Mouse (Mus musculus): Measurements from ENCODE around the gene Ophn1. TPM values are rescaled to one million over a fixed set of nuclear protein-coding genes. Genes with fewer than 3 reads are reported as not detected.

The Ophn1 gene
- total and polyA plus RNA-seq, 3 experiments, result 4.3 to 6.0 (median 5.5) TPM

DNA sequence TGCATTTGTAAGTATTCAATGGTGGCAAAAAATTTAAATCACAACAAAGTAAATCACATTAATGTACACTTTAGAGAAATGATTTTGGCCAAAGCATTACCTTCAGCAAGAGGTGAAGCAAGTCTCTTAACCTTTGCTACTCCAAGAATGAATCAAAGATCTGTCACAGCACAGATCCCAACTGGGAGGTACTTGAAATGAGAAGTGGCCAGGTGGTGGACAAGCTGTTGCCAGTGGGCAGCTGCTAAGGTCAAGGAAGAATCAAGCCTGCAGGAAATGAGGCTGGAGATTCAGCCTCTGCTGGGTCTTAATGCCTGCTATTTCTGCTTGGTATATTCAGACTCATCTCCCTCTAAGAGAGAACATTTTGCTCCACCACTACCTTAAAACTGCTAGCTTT, 87.0 kb downstream of the Ophn1 start:
- intact Hi-C loops (cut with DNase I), result no loop called here

DNA sequence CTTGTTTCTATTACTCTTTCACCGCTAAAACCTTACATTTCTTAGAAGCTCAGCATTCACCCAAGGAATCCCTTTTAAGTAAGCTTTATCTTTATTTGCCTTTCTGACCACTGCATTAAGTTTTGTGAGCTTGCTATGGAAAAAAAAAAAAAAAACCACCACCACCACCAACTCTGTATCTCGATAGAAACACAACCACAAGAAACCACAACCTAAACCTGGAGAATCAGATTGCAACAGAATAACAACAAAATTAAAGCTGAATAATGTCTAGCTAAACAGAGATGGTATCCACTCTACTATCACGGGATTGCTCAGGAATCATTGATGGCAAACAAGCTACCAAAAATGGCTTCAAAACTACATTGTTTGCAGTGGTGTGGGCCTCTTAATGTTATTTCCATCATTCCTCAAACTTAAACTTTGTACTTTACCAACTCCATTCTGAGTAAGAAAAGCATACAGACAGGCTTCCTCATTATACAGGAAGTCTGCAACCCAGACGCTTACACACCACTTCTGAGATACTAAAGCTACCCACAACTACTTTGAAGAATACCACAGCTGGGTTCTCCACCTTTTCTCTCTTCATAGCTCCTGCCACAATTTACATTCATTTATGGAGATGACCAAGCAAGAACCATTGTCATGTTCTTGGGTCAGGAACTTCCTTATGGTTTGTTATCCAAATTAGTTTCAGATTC, 116.4 kb downstream of the Ophn1 start:
- no peaks in the 10 kb centered on the region for H3K36me3 ChIP-seq (ENCODE audit: control insufficient read depth, insufficient read depth, low read length)
- no peaks in the 10 kb centered on the region for H3K27me3 ChIP-seq (ENCODE audit: control insufficient read depth, insufficient read depth, low read length)
- no peak overlapping the region for H3K9ac ChIP-seq (ENCODE audit: low read depth, low read length)
- no peaks in the 10 kb centered on the region for H3K4me1 ChIP-seq (ENCODE audit: control insufficient read depth, insufficient read depth, low read length)
- DNase-seq, result no peak
- no peaks in the 10 kb centered on the region for H3K79me2 ChIP-seq (replicated peaks; ENCODE audit: control insufficient read depth, insufficient read depth, low read length)
- TF ChIP-seq CTCF (IDR thresholded peaks at IDR 0.05) (no peak), POLR2A (IDR thresholded peaks at IDR 0.05; ENCODE audit: insufficient read depth, low read depth, low read length) (no peak), EP300 (IDR thresholded peaks at IDR 0.05; ENCODE audit: insufficient read depth, low read depth, low read length) (no peak)
- H3K27ac ChIP-seq, result no peak overlapping the region
- intact Hi-C loops (cut with DNase I), result no loop called here
- no peak overlapping the region for H3K4me3 ChIP-seq
- 70% methylated on average over 4 of the region's 4 CpGs for WGBS

More for the DNA sequence above, 87.0 kb downstream of the Ophn1 start:
- H3K36me3 ChIP-seq (ENCODE audit: control insufficient read depth, insufficient read depth, low read length), result no peaks in the 10 kb centered on the region
- H3K79me2 ChIP-seq (replicated peaks; ENCODE audit: control insufficient read depth, insufficient read depth, low read length), result no peaks in the 10 kb centered on the region
- H3K9ac ChIP-seq (ENCODE audit: low read depth, low read length), result no peak overlapping the region
- H3K4me3 ChIP-seq, result no peak overlapping the region
- H3K27ac ChIP-seq, result no peak overlapping the region
- no peaks in the 10 kb centered on the region for H3K4me1 ChIP-seq (ENCODE audit: control insufficient read depth, insufficient read depth, low read length)
- H3K27me3 ChIP-seq (ENCODE audit: control insufficient read depth, insufficient read depth, low read length), result no peaks in the 10 kb centered on the region
- DNase-seq, result no peak
- TF ChIP-seq EP300 (IDR thresholded peaks at IDR 0.05; ENCODE audit: insufficient read depth, low read depth, low read length) (no peak), CTCF (IDR thresholded peaks at IDR 0.05) (no peak), POLR2A (IDR thresholded peaks at IDR 0.05; ENCODE audit: insufficient read depth, low read depth, low read length) (no peak)

DNA sequence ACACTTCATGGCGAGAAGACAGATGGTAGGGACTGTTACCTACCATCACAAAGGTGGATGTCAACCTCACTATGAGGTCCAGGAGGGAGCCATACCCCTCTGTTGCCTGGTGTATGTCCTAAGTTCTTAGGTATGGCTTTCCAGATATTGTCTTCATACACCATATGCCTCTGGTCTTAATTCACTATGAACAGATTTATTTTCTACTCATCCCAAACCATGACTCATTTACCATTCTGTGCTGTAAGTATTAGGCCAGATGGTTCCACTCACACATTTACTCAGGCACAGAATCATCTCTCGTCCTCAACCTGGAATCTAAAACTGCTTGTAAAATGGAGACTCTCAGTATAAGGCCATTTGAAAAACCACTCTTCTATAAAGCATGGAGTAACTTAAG, 135.7 kb downstream of the Ophn1 start:
- no peak for DNase-seq
- TF ChIP-seq POLR2A (IDR thresholded peaks at IDR 0.05; ENCODE audit: insufficient read depth, low read depth, low read length) (no peak), CTCF (IDR thresholded peaks at IDR 0.05) (no peak), EP300 (IDR thresholded peaks at IDR 0.05; ENCODE audit: insufficient read depth, low read depth, low read length) (no peak)
- Histone ChIP-seq H3K9ac (ENCODE audit: low read depth, low read length) (no peak overlapping the region), H3K27ac (no peak overlapping the region), H3K4me3 (no peak overlapping the region), H3K27me3 (ENCODE audit: control insufficient read depth, insufficient read depth, low read length) (no peaks in the 10 kb centered on the region), H3K79me2 (replicated peaks; ENCODE audit: control insufficient read depth, insufficient read depth, low read length) (no peaks in the 10 kb centered on the region), H3K36me3 (ENCODE audit: control insufficient read depth, insufficient read depth, low read length) (no peaks in the 10 kb centered on the region), H3K4me1 (ENCODE audit: control insufficient read depth, insufficient read depth, low read length) (no peaks in the 10 kb centered on the region)
- 69% methylated on average over 2 of the region's 2 CpGs for WGBS
- intact Hi-C loops (cut with DNase I), result no loop called here

DNA sequence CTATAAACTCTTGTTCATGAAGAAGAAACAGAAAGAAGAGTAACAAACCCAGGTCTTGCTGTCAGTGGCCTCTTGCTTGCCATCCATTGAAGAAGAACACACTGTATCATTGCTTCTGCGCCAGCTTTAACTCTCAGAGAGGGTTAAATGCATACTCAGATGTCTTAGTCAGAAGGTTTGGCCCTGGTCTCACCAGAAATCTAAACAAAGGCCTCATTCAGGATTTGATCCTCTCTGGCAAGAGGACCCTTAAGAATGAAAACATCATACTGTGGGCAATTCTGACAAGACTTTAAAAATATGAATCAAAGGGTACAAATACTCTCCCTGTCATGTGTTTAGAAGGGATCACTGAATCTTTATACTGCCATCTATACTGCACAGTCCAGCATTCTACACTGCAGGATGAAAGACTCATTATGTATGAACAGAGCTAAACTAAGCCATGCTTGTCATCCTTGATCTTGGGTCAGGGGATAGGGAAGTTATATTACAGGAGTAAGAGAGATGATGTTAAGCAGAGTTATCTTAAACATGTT, 139.5 kb downstream of the Ophn1 start:
- WGBS, result 83% methylated on average over 1 of the region's 1 CpGs
- Histone ChIP-seq H3K4me1 (ENCODE audit: control insufficient read depth, insufficient read depth, low read length) (no peaks in the 10 kb centered on the region), H3K27ac (no peak overlapping the region), H3K79me2 (replicated peaks; ENCODE audit: control insufficient read depth, insufficient read depth, low read length) (no peaks in the 10 kb centered on the region), H3K4me3 (no peak overlapping the region), H3K36me3 (ENCODE audit: control insufficient read depth, insufficient read depth, low read length) (no peaks in the 10 kb centered on the region), H3K9ac (ENCODE audit: low read depth, low read length) (no peak overlapping the region), H3K27me3 (ENCODE audit: control insufficient read depth, insufficient read depth, low read length) (no peaks in the 10 kb centered on the region)
- intact Hi-C loops (cut with DNase I), result no loop called here
- TF ChIP-seq POLR2A (IDR thresholded peaks at IDR 0.05; ENCODE audit: insufficient read depth, low read depth, low read length) (no peak), CTCF (IDR thresholded peaks at IDR 0.05) (no peak), EP300 (IDR thresholded peaks at IDR 0.05; ENCODE audit: insufficient read depth, low read depth, low read length) (no peak)
- no peak for DNase-seq

DNA sequence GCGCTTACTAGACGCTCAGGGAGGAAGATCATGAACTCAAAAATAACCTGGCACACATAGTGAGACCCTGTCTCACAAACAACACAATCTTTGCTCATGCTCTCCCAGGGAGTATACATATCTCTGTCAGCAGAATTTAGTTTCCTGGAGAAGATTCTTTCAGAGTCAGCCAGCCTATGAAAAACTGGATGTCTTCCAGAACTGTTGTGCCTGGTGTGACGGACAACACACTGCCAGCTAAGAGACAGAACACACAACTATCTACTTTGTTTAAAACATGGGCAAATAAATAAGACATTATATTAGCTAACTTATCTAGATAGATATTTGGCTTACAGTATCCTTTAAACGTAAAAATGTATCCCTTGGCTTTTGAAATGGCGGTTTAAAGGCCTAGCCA, 154.1 kb downstream of the Ophn1 start:
- intact Hi-C loops (cut with DNase I), result no loop called here
- Histone ChIP-seq H3K9ac (ENCODE audit: low read depth, low read length) (no peak overlapping the region), H3K4me3 (no peak overlapping the region), H3K27me3 (ENCODE audit: control insufficient read depth, insufficient read depth, low read length) (no peaks in the 10 kb centered on the region), H3K36me3 (ENCODE audit: control insufficient read depth, insufficient read depth, low read length) (no peaks in the 10 kb centered on the region), H3K79me2 (replicated peaks; ENCODE audit: control insufficient read depth, insufficient read depth, low read length) (no peaks in the 10 kb centered on the region), H3K4me1 (ENCODE audit: control insufficient read depth, insufficient read depth, low read length) (no peaks in the 10 kb centered on the region), H3K27ac (no peak overlapping the region)
- no peak for DNase-seq
- TF ChIP-seq CTCF (IDR thresholded peaks at IDR 0.05) (no peak), POLR2A (IDR thresholded peaks at IDR 0.05; ENCODE audit: insufficient read depth, low read depth, low read length) (no peak), EP300 (IDR thresholded peaks at IDR 0.05; ENCODE audit: insufficient read depth, low read depth, low read length) (no peak)
- WGBS, result 56% methylated on average over 5 of the region's 5 CpGs

DNA sequence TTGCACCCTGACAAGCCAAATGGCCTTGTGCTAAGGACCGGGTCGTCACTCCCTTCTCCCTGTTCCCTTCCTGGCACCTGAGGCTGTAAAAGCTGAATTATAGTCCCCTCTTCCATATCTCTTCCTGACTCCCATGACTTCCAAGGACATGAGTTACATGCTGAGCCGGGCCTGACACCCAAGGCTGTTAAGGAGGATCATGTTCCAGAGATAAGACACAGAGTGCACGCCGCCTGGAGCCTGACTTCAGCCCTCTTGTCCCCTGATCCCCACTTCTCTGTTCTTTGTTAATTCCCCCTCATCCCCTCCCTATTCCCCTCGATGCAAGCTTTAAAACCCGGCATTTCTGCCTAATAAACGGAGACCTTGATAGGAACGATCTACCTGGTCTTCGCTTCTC, 167.8 kb downstream of the Ophn1 start:
- 66% methylated on average over 10 of the region's 10 CpGs for WGBS
- Histone ChIP-seq H3K79me2 (replicated peaks; ENCODE audit: control insufficient read depth, insufficient read depth, low read length) (no peaks in the 10 kb centered on the region), H3K4me3 (no peak overlapping the region)

More for the DNA sequence above, 167.8 kb downstream of the Ophn1 start:
- H3K27ac ChIP-seq, result no peak overlapping the region
- no peak for DNase-seq
- intact Hi-C loops (cut with DNase I), result no loop called here
- no peaks in the 10 kb centered on the region; the same call in 1 of the 2 replicates for H3K4me1 ChIP-seq (ENCODE audit: control insufficient read depth, insufficient read depth, low read length)
- no peak overlapping the region for H3K9ac ChIP-seq (ENCODE audit: low read depth, low read length)
- H3K36me3 ChIP-seq (ENCODE audit: control insufficient read depth, insufficient read depth, low read length), result no peaks in the 10 kb centered on the region
- TF ChIP-seq EP300 (IDR thresholded peaks at IDR 0.05; ENCODE audit: insufficient read depth, low read depth, low read length) (no peak), CTCF (IDR thresholded peaks at IDR 0.05) (no peak)
- no peaks in the 10 kb centered on the region for H3K27me3 ChIP-seq (ENCODE audit: control insufficient read depth, insufficient read depth, low read length)
